Mouse (Mus musculus) stomach, postnatal 0 days (tissue): ENCODE measurements around the gene Olfr13.

ENCODE experiments used
- CTCF ChIP-seq: IDR thresholded peaks from 2 replicates; pipeline ENCODE4 v1.5.1; 2016; ENCODE audit warnings: antibody characterized with exemption, low read depth, mild to moderate bottlenecking, moderate library complexity
- EP300 ChIP-seq: optimal IDR thresholded peaks from 2 replicates; pipeline ENCODE3; 2016; ENCODE audit warnings: antibody characterized with exemption

DNA sequence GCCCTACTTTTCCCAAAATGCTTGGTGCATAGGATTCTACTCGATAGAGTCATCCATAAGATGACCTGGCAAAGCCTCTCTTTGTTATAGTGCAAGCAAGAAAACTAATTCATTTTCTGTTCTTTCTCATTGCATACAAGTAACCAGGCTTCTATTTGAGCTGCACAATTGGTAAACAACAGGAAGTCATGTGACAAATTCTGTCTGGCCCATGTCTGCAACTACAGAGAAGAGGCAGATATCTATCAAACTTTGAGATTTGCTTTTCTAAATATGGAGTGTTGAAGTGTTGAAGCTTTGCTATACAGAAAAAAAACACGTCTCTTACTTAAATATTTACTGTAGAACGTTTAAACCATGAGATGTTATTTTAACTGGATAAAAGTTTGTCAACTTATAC lies 26.2 kb downstream of the Olfr13 start:
- TF ChIP-seq EP300, result no peak
- TF ChIP-seq CTCF, result no peak
